Mouse (Mus musculus) monocyte, adult 2 months (primary cell): Measurements from ENCODE around the gene Scpep1.
"Not testable (repeated sequence)": the region's sequence is repeated elsewhere in the genome, so short reads cannot be mapped to it uniquely, and the experiment has no call there.

ENCODE experiments used
- DNase-seq, 2 experiments: peaks; one replicate each; pipeline ENCODE4 v3.0.0; 2022; ENCODE audit warnings: low spot score in 2 of 2, low read depth in 1 of 2

The Scpep1 gene

GRCm38 (mm10) chr11:88931692-88932530 lies 23.4 kb downstream of the Scpep1 start:
- DNase-seq: no peak

- DNase-seq: no peak
Observed at GRCm38 (mm10) chr11:88926566-88926965, 28.7 kb downstream of the Scpep1 start.

- no peak for DNase-seq
Observed at GRCm38 (mm10) chr11:88909388-88910036, 45.8 kb downstream of the Scpep1 start.

- DNase-seq: peak in 1 of 2 experiments; percentile 34
Observed at GRCm38 (mm10) chr11:88908557-88909211, 46.6 kb downstream of the Scpep1 start.

- no peak for DNase-seq
Observed at GRCm38 (mm10) chr11:88907886-88908285, 47.4 kb downstream of the Scpep1 start.

GRCm38 (mm10) chr11:88905621-88906020 lies 49.6 kb downstream of the Scpep1 start:
- DNase-seq: no peak

- DNase-seq: no peak
Observed at GRCm38 (mm10) chr11:88904080-88904479, 51.2 kb downstream of the Scpep1 start.

GRCm38 (mm10) chr11:88902762-88903161 lies 52.5 kb downstream of the Scpep1 start:
- no peak for DNase-seq

- DNase-seq: no peak
Observed at GRCm38 (mm10) chr11:88901341-88901802, 53.9 kb downstream of the Scpep1 start.

- DNase-seq: no peak
Observed at GRCm38 (mm10) chr11:88899561-88899960, 55.7 kb downstream of the Scpep1 start.

- DNase-seq: no peak
Observed at GRCm38 (mm10) chr11:88898380-88898763, 56.9 kb downstream of the Scpep1 start.

- DNase-seq: no peak
Observed at GRCm38 (mm10) chr11:88897624-88898379, 57.5 kb downstream of the Scpep1 start.

GRCm38 (mm10) chr11:88895800-88896232 lies 59.4 kb downstream of the Scpep1 start:
- peak in 1 of 2 experiments; percentile 60 for DNase-seq

- peak in 1 of 2 experiments; percentile 17 for DNase-seq
Observed at GRCm38 (mm10) chr11:88895235-88895634, 60.0 kb downstream of the Scpep1 start.

- DNase-seq: not testable (repeated sequence)
Observed at GRCm38 (mm10) chr11:88894279-88894678, 61.0 kb downstream of the Scpep1 start.

- not testable (repeated sequence) for DNase-seq
Observed at GRCm38 (mm10) chr11:88893501-88893900, 61.8 kb downstream of the Scpep1 start.

- peak in 1 of 2 experiments; percentile 31 for DNase-seq
Observed at GRCm38 (mm10) chr11:88892789-88893188, 62.5 kb downstream of the Scpep1 start.

- DNase-seq: peak in 1 of 2 experiments; percentile 56
Observed at GRCm38 (mm10) chr11:88891921-88892561, 63.2 kb downstream of the Scpep1 start.

GRCm38 (mm10) chr11:88891446-88891845 lies 63.8 kb downstream of the Scpep1 start:
- DNase-seq: peak in 1 of 2 experiments; percentile 18

- DNase-seq: peak in 1 of 2 experiments; percentile 14
Observed at GRCm38 (mm10) chr11:88890904-88891303, 64.4 kb downstream of the Scpep1 start.
